Mouse (Mus musculus) embryo, embryonic 9.5 days (tissue): ENCODE results near the gene Plxna3.

ENCODE experiments used
- DNase-seq: peaks from one replicate; pipeline ENCODE4 v3.0.0-alpha.2; 2017; ENCODE audit errors: extremely low spot score

Gene Plxna3

GRCm38 (mm10) chrX:74368209-74368909 lies 39.5 kb downstream of the Plxna3 start:
- DNase-seq: peak; percentile 70

GRCm38 (mm10) chrX:74372888-74373549 lies 44.2 kb downstream of the Plxna3 start, which contains the start of the genes Ubl4a and Slc10a3:
Gene Ubl4a (minus strand): TSS chrX:74373218.
Gene Slc10a3 (minus strand): TSS chrX:74373349.
- DNase-seq: peak; percentile 82

- DNase-seq: no peak
Observed at GRCm38 (mm10) chrX:74384451-74384850, 55.6 kb downstream of the Plxna3 start.

- DNase-seq: no peak
Observed at GRCm38 (mm10) chrX:74388153-74388552, 59.3 kb downstream of the Plxna3 start.

GRCm38 (mm10) chrX:74392535-74393443 lies 63.9 kb downstream of the Plxna3 start, which contains the start of the genes Fam3a and Ikbkg:
Gene Fam3a (minus strand): TSS chrX:74393272.
Gene Ikbkg (plus strand): TSS chrX:74393290.
- peak; percentile 68 for DNase-seq
